ENCODE assay signal across 7 mouse cellular contexts in genomic region chr2:30928893-30929482, GRCm38 (mm10). TPM values are rescaled to one million over a fixed set of nuclear protein-coding genes. Genes with fewer than 3 reads are reported as not detected.
DNase-seq lines count a peak whose midpoint lies in the region; ATAC-seq and TF ChIP-seq lines count a peak whose summit lies in the region.

No protein-coding gene starts in this region.

- ATAC-seq in embryonic facial prominence, embryonic 15.5 days (ENCODE audit: insufficient number of reproducible peaks, low FRiP score, low TSS enrichment, low read depth): no peak
- ATAC-seq in neutrophil, adult 5-6 weeks (ENCODE audit: extremely low read depth, insufficient number of reproducible peaks, low FRiP score, poor library complexity, severe bottlenecking): peak; percentile 80

- DNase-seq in 416B (ENCODE audit: low read depth): peak; percentile 93
- DNase-seq in heart, postnatal 36 days: peak; percentile 41 to 43
- peak; percentile 79 to 80 for DNase-seq in lung, adult 18-20 months
- no peak for DNase-seq in layer of hippocampus, postnatal 25 days (ENCODE audit: extremely low spot score in 1 of 2, low spot score in 1 of 2)

- TF ChIP-seq POLR2A in ES-Bruce4 (IDR thresholded peaks at IDR 0.05; ENCODE audit: insufficient read depth, low read length): no peak

- TF ChIP-seq CTCF in ES-Bruce4 (IDR thresholded peaks at IDR 0.05; ENCODE audit: low read depth, low read length): no peak

- TF ChIP-seq EP300 in ES-Bruce4 (IDR thresholded peaks at IDR 0.05; ENCODE audit: insufficient read depth, low read depth, low read length): no peak

- H3K9me3 ChIP-seq in ES-Bruce4 (replicated peaks; ENCODE audit: control insufficient read depth, insufficient read depth, low read length, poor library complexity, severe bottlenecking): no peaks in the 10 kb centered on the region
- no peaks in the 10 kb centered on the region for H3K9me3 ChIP-seq in embryonic facial prominence, embryonic 15.5 days (replicated peaks)

- H3K27me3 ChIP-seq in ES-Bruce4 (ENCODE audit: control insufficient read depth, insufficient read depth, low read length, poor library complexity, severe bottlenecking): no peaks in the 10 kb centered on the region
- H3K27me3 ChIP-seq in embryonic facial prominence, embryonic 15.5 days: no peaks in the 10 kb centered on the region

- no peak overlapping the region for H3K9ac ChIP-seq in ES-Bruce4 (ENCODE audit: low read depth, poor library complexity, severe bottlenecking)
- no peak overlapping the region for H3K9ac ChIP-seq in embryonic facial prominence, embryonic 15.5 days

- intact Hi-C loops in heart, postnatal 36 days (cut with DNase I): no loop called here

- WGBS in embryonic facial prominence, embryonic 15.5 days: 29% methylated on average over 12 of the region's 12 CpGs

- peak overlapping the region; percentile 34 for H3K4me3 ChIP-seq in ES-Bruce4 (ENCODE audit: low read depth, low read length)
- peak overlapping the region; percentile 38 for H3K4me3 ChIP-seq in embryonic facial prominence, embryonic 15.5 days (replicated peaks)

- peak overlapping the region; percentile 69 for H3K4me2 ChIP-seq in embryonic facial prominence, embryonic 15.5 days (replicated peaks)

- peaks cover 6% of the 10 kb centered on the region for H3K4me1 ChIP-seq in ES-Bruce4 (ENCODE audit: control insufficient read depth, insufficient read depth, low read length)
- peaks cover 28% of the 10 kb centered on the region for H3K4me1 ChIP-seq in embryonic facial prominence, embryonic 15.5 days

- H3K36me3 ChIP-seq in ES-Bruce4 (ENCODE audit: control insufficient read depth, insufficient read depth, low read length, poor library complexity, severe bottlenecking): no peaks in the 10 kb centered on the region
- H3K36me3 ChIP-seq in embryonic facial prominence, embryonic 15.5 days: no peaks in the 10 kb centered on the region

- H3K27ac ChIP-seq in ES-Bruce4 (ENCODE audit: insufficient read depth, low read length): peak overlapping the region; percentile 59
- peak overlapping the region; percentile 53 for H3K27ac ChIP-seq in embryonic facial prominence, embryonic 15.5 days (replicated peaks)

RNA-seq across cellular contexts. Expression of gene Ptges, which starts 0.7 kb away (rescaled TPM):
- polyA plus RNA-seq in ES-Bruce4 (2011; ENCODE audit: insufficient read depth, insufficient read length, low read depth, missing spikeins): 8.7 and 9.4 TPM in 2 replicates
- polyA plus RNA-seq in embryonic facial prominence, embryonic 15.5 days (2015; fragmentation: Nextera tagmentation; extraction: Ambion mirVana): 27.0 and 32.4 TPM in 2 replicates
- 1 to 10 TPM; 1.7 to 1.9 TPM for total RNA-seq in heart, postnatal 36 days (2021)
- not detected in 2 replicates for total RNA-seq in neutrophil, adult 5-6 weeks (2017)
- total RNA-seq in layer of hippocampus, postnatal 25 days (2021): 1 to 10 TPM; 2.7 to 4.2 TPM

RNA-seq across cellular contexts. Expression of gene Tor1b, which starts 23.8 kb away (rescaled TPM):
- 21.7 and 22.3 TPM in 2 replicates for polyA plus RNA-seq in ES-Bruce4 (2011; ENCODE audit: insufficient read depth, insufficient read length, low read depth, missing spikeins)
- polyA plus RNA-seq in embryonic facial prominence, embryonic 15.5 days (2015; fragmentation: Nextera tagmentation; extraction: Ambion mirVana): 41.4 and 41.6 TPM in 2 replicates
- 10 to 100 TPM; 25.3 to 29.3 TPM for total RNA-seq in heart, postnatal 36 days (2021)
- 30.9 and 38.5 TPM in 2 replicates for total RNA-seq in neutrophil, adult 5-6 weeks (2017)
- total RNA-seq in layer of hippocampus, postnatal 25 days (2021): 10 to 100 TPM; 37.4 to 39.6 TPM

RNA-seq across cellular contexts. Expression of gene Tor1a, which starts 38.7 kb away (rescaled TPM):
- 27.5 and 31.0 TPM in 2 replicates for polyA plus RNA-seq in ES-Bruce4 (2011; ENCODE audit: insufficient read depth, insufficient read length, low read depth, missing spikeins)
- polyA plus RNA-seq in embryonic facial prominence, embryonic 15.5 days (2015; fragmentation: Nextera tagmentation; extraction: Ambion mirVana): 79.1 and 84.7 TPM in 2 replicates
- 10 to 100 TPM; 11.0 to 12.5 TPM for total RNA-seq in heart, postnatal 36 days (2021)
- 64.5 and 65.3 TPM in 2 replicates for total RNA-seq in neutrophil, adult 5-6 weeks (2017)
- 10 to 100 TPM; 47.5 to 48.8 TPM for total RNA-seq in layer of hippocampus, postnatal 25 days (2021)

RNA-seq across cellular contexts. Expression of gene BC005624, which starts 53.0 kb away (rescaled TPM):
- polyA plus RNA-seq in ES-Bruce4 (2011; ENCODE audit: insufficient read depth, insufficient read length, low read depth, missing spikeins): 30.9 and 43.6 TPM in 2 replicates
- polyA plus RNA-seq in embryonic facial prominence, embryonic 15.5 days (2015; fragmentation: Nextera tagmentation; extraction: Ambion mirVana): 64.4 TPM in 2 replicates
- total RNA-seq in heart, postnatal 36 days (2021): 10 to 100 TPM; 19.6 to 22.5 TPM
- 118 and 128 TPM in 2 replicates for total RNA-seq in neutrophil, adult 5-6 weeks (2017)
- total RNA-seq in layer of hippocampus, postnatal 25 days (2021): 10 to 100 TPM; 60.0 to 61.7 TPM

RNA-seq across cellular contexts. Expression of gene Usp20, which starts 53.1 kb away (rescaled TPM):
- 7.2 and 10.5 TPM in 2 replicates for polyA plus RNA-seq in ES-Bruce4 (2011; ENCODE audit: insufficient read depth, insufficient read length, low read depth, missing spikeins)
- 29.4 and 31.1 TPM in 2 replicates for polyA plus RNA-seq in embryonic facial prominence, embryonic 15.5 days (2015; fragmentation: Nextera tagmentation; extraction: Ambion mirVana)
- 10 to 100 TPM; 50.6 to 53.1 TPM for total RNA-seq in heart, postnatal 36 days (2021)
- 8.7 and 9.8 TPM in 2 replicates for total RNA-seq in neutrophil, adult 5-6 weeks (2017)
- total RNA-seq in layer of hippocampus, postnatal 25 days (2021): 10 to 100 TPM; 82.8 to 89.9 TPM

Comparison
In these comparisons a context has a peak if more than half of its experiments do, and no peak if none do; other contexts are left out.
1. DNase-seq: peak in 416B (single experiment), heart, postnatal 36 days (2 of 2) and lung, adult 18-20 months (2 of 2); none in layer of hippocampus, postnatal 25 days (0 of 2).